Mouse (Mus musculus) hindbrain, embryonic 10.5 days (tissue): ENCODE measurements around the gene Plvap. TPM values are rescaled to one million over a fixed set of nuclear protein-coding genes. Genes with fewer than 3 reads are reported as not detected.
"Not testable (repeated sequence)": the region's sequence is repeated elsewhere in the genome, so short reads cannot be mapped to it uniquely, and the experiment has no call there.

Experiments
- DNase-seq: peaks from one replicate; pipeline ENCODE4 v3.0.0-alpha.2; 2017; ENCODE audit warnings: low spot score
- H3K27ac ChIP-seq: fragments of 300-500 bp; sonication (generic); 2 replicates; pipeline ENCODE4 v1.5.1; 2016; ENCODE audit warnings: mild to moderate bottlenecking, moderate library complexity
- H3K27me3 ChIP-seq: fragments of 300-500 bp; sonication (generic); 2 replicates; pipeline ENCODE4 v1.6.1; 2016; ENCODE audit warnings: mild to moderate bottlenecking; ENCODE audit not compliant: poor library complexity, insufficient read depth, severe bottlenecking
- H3K36me3 ChIP-seq: fragments of 300-500 bp; sonication (generic); 2 replicates; pipeline ENCODE4 v1.6.1; 2016; ENCODE audit warnings: mild to moderate bottlenecking, moderate library complexity
- H3K4me1 ChIP-seq: fragments of 300-500 bp; sonication (generic); replicated peaks from 2 replicates; pipeline ENCODE4 v1.6.1; 2016; ENCODE audit warnings: mild to moderate bottlenecking
- H3K4me3 ChIP-seq: fragments of 300-500 bp; sonication (generic); 2 replicates; pipeline ENCODE4 v1.5.1; 2016; ENCODE audit warnings: mild to moderate bottlenecking, moderate library complexity
- H3K9me3 ChIP-seq: fragments of 300-500 bp; sonication (generic); 2 replicates; pipeline ENCODE4 v1.6.1; 2016; ENCODE audit warnings: mild to moderate bottlenecking, moderate library complexity
- WGBS: fragments of 180-500 bp; shearing (Covaris S2); methylation state at CpG from one replicate; pipeline ENCODE4 v1.1.7; 2016; 5-methylcytosine and 5-hydroxymethylcytosine counted together
- polyA plus RNA-seq: library from polyadenylated mRNA; unstranded; fragments of >200 nt; fragmentation: Nextera tagmentation; extraction: Ambion mirVana; gene quantifications from 2 replicates; pipeline ENCODE4 v1.2.1, GENCODE M21; 2016

The Plvap gene
- polyA plus RNA-seq, 1 experiment from 2014 or later = 52.7 TPM

GRCm38 (mm10) chr8:71519037-71519825 lies 7.7 kb upstream of the Plvap start:
- H3K36me3 ChIP-seq = not testable (repeated sequence)
- WGBS = 43% methylated on average over 10 of the region's 10 CpGs

DNA sequence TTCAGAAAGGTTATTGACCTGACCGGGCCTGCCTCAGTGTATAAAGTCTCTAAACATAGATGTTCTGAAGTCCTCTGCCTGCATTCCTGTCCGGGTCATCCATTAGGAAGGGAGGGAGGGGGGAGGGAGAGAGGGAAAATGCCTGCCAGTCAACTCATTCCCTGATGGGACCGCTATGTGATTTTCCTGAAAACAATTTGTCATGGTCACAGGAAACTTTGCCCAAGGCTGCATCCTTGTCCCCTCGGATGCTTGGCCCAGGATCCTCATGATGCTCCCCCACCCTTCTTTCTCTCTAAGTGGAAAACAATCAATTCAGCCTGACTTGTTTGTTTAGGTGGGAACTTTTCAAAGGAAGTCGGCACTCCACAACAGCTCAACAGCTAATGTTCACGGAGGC lies 5.2 kb upstream of the Plvap start:
- 9% methylated on average over 6 of the region's 6 CpGs for WGBS
- no peaks in the 10 kb centered on the region for H3K36me3 ChIP-seq
- H3K4me1 ChIP-seq = peaks cover 35% of the 10 kb centered on the region
- H3K9me3 ChIP-seq = no peaks in the 10 kb centered on the region
- peak; percentile 55 for DNase-seq
- H3K27ac ChIP-seq = peak overlapping the region; percentile 17; the same call in 1 of the 2 replicates
- peaks cover 2% of the 10 kb centered on the region; the same call in 1 of the 2 replicates for H3K27me3 ChIP-seq
- H3K4me3 ChIP-seq = no peak overlapping the region

More at GRCm38 (mm10) chr8:71519037-71519825, 7.7 kb upstream of the Plvap start:
- Histone ChIP-seq H3K4me1 (peaks cover 32% of the 10 kb centered on the region), H3K27me3 (peaks cover 20% of the 10 kb centered on the region)
- H3K27ac ChIP-seq, H3K4me3 ChIP-seq, H3K9me3 ChIP-seq: not testable (repeated sequence)
- peak; percentile 69 for DNase-seq

GRCm38 (mm10) chr8:71515043-71515442 lies 3.5 kb upstream of the Plvap start:
- no peaks in the 10 kb centered on the region for H3K36me3 ChIP-seq
- peaks cover 36% of the 10 kb centered on the region for H3K4me1 ChIP-seq
- no peak overlapping the region for H3K4me3 ChIP-seq
- no peak overlapping the region for H3K27ac ChIP-seq
- H3K9me3 ChIP-seq = no peaks in the 10 kb centered on the region
- WGBS = 78% methylated on average over 5 of the region's 5 CpGs
- peaks cover 19% of the 10 kb centered on the region for H3K27me3 ChIP-seq
- DNase-seq = no peak

DNA sequence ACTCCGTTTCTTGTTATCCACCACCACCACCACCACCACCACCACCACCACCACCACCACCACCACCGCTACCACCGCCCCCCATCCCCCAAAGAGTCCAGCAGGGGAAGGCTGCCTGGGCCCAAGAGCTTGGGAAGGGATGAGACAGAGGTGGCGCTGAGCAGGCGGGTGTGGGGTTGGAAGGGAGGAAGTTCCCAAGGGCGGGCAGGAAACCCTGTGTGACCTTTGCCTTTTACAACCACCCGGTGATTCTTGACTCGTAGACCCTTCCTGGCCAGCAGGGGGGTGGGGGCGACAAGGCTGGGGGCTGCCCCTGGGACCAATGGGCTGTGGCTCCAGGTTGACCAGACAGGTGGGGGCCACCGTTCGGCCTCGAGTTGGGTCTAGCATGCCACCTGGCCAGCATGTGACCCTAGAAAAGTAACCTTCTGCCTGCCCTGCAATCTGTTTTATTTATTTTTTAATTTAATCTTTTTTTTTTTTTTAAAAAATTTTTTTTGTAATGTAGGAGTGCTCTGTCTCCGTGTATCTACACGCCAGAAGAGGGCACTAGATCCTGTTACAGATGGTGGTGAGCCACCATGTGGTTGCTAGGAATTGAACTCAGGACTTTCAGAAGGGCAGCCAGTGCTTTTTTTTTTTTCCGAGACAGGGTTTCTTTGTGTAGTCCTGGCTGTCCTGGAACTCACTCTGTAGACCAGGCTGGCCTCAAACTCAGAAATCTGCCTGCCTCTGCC lies 1.6 kb upstream of the Plvap start:
- Histone ChIP-seq H3K9me3 (no peaks in the 10 kb centered on the region), H3K4me3 (no peak overlapping the region), H3K36me3 (no peaks in the 10 kb centered on the region), H3K27ac (no peak overlapping the region), H3K4me1 (peaks cover 40% of the 10 kb centered on the region), H3K27me3 (peaks cover 37% of the 10 kb centered on the region)
- no peak for DNase-seq
- WGBS = 70% methylated on average over 15 of the region's 15 CpGs

DNA sequence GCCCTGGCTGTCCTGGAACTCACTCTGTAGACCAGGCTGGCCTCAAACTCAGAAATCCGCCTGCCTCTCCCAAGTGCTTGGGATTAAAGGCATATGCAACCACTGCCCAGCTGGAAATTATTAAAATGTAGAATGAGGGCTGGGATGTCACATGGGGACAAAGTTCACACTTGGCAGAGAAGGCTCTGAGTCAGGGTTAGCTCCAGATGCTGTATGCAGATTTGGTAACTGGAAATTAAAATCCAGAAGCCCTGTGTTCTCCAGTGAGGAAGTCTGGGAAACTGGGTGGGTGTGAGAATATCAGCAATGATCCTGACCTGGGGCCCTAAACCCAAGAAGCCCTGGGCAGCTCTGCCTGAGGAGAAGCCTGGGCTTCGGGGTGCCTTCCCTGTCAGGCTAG lies 2.2 kb downstream of the Plvap start:
- 69% methylated on average over 2 of the region's 2 CpGs for WGBS

DNA sequence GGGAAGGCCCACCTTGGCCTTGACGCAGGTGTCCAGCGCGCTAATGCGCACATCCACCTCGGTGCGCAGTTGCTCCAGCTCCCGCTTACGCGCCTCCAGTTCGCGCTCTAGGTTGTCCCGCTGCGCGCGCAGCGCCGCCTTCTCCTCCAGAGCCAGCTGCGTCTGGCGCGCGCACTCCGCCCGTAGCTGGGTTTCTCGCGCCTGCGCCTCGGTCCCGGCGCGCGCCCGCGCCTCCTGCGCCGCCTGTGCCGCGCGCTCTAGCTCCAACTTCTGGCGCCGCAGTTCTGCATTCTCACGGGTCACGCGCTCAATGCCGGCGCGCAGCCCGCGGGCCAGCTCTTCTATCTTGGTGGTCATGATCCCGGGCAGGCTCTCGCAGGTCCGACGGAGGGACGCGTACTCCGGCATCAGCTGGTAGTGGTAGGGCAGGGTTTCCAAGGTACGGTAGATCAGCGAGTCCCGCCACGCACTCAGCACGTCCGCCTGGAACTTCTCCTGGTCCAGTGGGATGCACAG lies 3.9 kb downstream of the Plvap start:
- Histone ChIP-seq H3K4me1 (peaks cover 38% of the 10 kb centered on the region), H3K9me3 (no peaks in the 10 kb centered on the region), H3K36me3 (no peaks in the 10 kb centered on the region), H3K4me3 (peak overlapping the region; percentile 57), H3K27ac (peak overlapping the region; percentile 50; the same call in 1 of the 2 replicates), H3K27me3 (peaks cover 76% of the 10 kb centered on the region)
- under 1% methylated on average over 61 of the region's 61 CpGs for WGBS
- DNase-seq = peak; percentile 84

More for the DNA sequence above, 2.2 kb downstream of the Plvap start:
- no peak for DNase-seq
- no peak overlapping the region for H3K27ac ChIP-seq
- no peaks in the 10 kb centered on the region for H3K9me3 ChIP-seq
- peak overlapping the region; percentile 24; the same call in 1 of the 2 replicates for H3K4me3 ChIP-seq
- peaks cover 37% of the 10 kb centered on the region for H3K4me1 ChIP-seq
- no peaks in the 10 kb centered on the region for H3K36me3 ChIP-seq
- peaks cover 76% of the 10 kb centered on the region for H3K27me3 ChIP-seq

DNA sequence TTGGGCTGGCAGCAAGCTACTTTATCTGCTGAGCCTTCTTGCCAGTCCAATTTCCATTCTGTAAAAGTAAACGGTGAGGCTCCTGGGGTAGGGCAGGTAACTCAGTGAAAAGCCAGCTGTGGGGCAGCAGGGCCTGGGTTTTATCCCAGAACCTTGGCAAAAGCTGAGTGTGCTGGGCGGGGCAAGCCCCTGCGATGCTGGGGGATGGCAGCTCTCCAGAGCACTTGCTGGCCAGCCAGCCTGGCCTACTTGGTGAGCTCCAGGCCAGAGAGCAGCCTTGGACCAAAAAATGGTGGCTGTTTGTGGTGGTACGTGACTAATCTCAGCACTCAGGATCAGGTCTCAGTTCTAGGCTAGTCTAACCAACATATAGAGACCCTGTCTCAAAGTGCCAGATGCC lies 5.6 kb downstream of the Plvap start:
- Histone ChIP-seq H3K27me3 (peaks cover 66% of the 10 kb centered on the region), H3K36me3 (no peaks in the 10 kb centered on the region)

GRCm38 (mm10) chr8:71505326-71505725 lies 6.2 kb downstream of the Plvap start:
- WGBS = 94% methylated on average over 4 of the region's 4 CpGs
- Histone ChIP-seq H3K27me3 (peaks cover 60% of the 10 kb centered on the region), H3K36me3 (no peaks in the 10 kb centered on the region), H3K9me3 (no peaks in the 10 kb centered on the region), H3K4me1 (peaks cover 30% of the 10 kb centered on the region), H3K27ac (no peak overlapping the region), H3K4me3 (no peak overlapping the region)
- no peak for DNase-seq

More for the DNA sequence above, 5.6 kb downstream of the Plvap start:
- 85% methylated on average over 4 of the region's 4 CpGs for WGBS
- Histone ChIP-seq H3K9me3 (no peaks in the 10 kb centered on the region), H3K27ac (no peak overlapping the region), H3K4me1 (peaks cover 30% of the 10 kb centered on the region), H3K4me3 (no peak overlapping the region)
- DNase-seq = no peak

- no peak overlapping the region for H3K27ac ChIP-seq
- H3K9me3 ChIP-seq = no peaks in the 10 kb centered on the region
- WGBS = 93% methylated on average over 4 of the region's 4 CpGs
- H3K36me3 ChIP-seq = no peaks in the 10 kb centered on the region
- H3K27me3 ChIP-seq = peaks cover 50% of the 10 kb centered on the region
- no peak for DNase-seq
- H3K4me1 ChIP-seq = peaks cover 25% of the 10 kb centered on the region
- H3K4me3 ChIP-seq = no peak overlapping the region
Observed at GRCm38 (mm10) chr8:71504349-71504748, 7.2 kb downstream of the Plvap start.

GRCm38 (mm10) chr8:71498816-71499690 lies 12.5 kb downstream of the Plvap start:
- Histone ChIP-seq H3K36me3 (peaks cover 9% of the 10 kb centered on the region), H3K4me1 (peaks cover 41% of the 10 kb centered on the region), H3K27me3 (no peaks in the 10 kb centered on the region), H3K9me3 (no peaks in the 10 kb centered on the region), H3K27ac (peak overlapping the region; percentile 69), H3K4me3 (0 out of 2 replicates have a peak overlapping the region, but pooled peaks have one; percentile 4)
- 41% methylated on average over 16 of the region's 16 CpGs for WGBS
- peak; percentile 44 for DNase-seq

DNA sequence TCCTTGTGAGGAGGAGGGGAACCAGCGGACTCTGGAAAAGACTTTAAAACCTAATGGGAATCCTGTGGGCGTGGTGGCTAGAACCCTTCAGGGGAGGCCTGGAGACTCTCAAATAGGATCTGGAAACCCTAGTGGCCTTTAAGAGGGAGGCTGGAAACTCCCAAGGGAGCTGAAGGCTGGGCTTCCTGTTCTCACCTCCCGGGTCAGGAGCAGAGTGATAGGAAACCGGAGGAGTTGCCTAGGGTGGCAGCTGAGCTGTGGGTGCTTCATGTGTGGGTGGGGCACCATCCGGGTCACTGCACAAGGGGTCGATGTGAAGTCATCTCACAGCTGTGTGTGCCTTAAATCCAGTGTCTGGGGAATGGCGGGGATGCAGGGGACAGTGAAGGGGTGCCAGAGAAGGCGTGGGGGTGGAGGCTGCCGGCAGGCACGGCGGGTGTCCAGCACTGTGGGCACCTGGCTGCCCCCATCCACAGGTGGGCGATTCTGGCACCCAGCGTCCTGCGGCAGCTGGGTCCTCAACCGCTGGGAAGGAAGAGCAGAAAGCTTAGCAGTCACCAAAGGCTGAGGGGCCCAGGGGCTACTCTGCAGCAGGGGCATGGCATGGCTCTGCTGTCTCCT lies 13.6 kb downstream of the Plvap start:
- H3K36me3 ChIP-seq = peaks cover 18% of the 10 kb centered on the region
- H3K27me3 ChIP-seq = no peaks in the 10 kb centered on the region
- H3K27ac ChIP-seq = peak overlapping the region; percentile 78
- peaks cover 39% of the 10 kb centered on the region for H3K4me1 ChIP-seq
- 32% methylated on average over 15 of the region's 15 CpGs for WGBS
- H3K4me3 ChIP-seq = peak overlapping the region; percentile 4; the same call in 1 of the 2 replicates
- H3K9me3 ChIP-seq = no peaks in the 10 kb centered on the region
- no peak for DNase-seq
